Mouse (Mus musculus) kidney, adult 2 months (tissue): Measurements from ENCODE around the gene Shb.

Experiments
- CTCF ChIP-seq: fragments of 200-500 bp; conservative IDR thresholded peaks from 2 replicates; pipeline ENCODE4 v1.5.1; 2011; ENCODE audit warnings: low read depth, mild to moderate bottlenecking, control low read depth, low read length, moderate library complexity, mixed read lengths; ENCODE audit not compliant: insufficient read depth, insufficient read length
- POLR2A ChIP-seq: fragments of 200-500 bp; IDR thresholded peaks from one replicate; pipeline ENCODE4 v1.6.1; 2011; ENCODE audit warnings: low read depth, low read length, control low read depth

DNA sequence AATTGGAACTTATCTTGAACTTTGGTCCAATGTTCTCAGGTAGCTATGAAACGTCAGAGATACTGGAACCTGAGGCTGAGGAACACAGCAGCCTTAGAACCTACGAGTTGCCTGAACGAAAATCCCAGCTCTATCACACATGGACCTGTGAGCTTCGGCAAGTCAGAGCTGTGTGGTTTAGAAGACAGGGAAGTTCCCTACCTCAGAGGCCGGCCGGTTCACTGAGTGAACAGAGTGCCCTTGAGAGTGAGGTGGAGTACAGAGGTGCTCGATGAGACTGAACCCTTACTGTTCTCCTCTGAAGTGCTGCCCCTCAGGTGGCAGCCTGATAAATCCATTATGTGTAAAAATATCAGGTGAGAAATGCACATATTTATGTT lies 128.8 kb downstream of the Shb start:
- TF ChIP-seq POLR2A (no peak), CTCF (no peak)
